Mouse (Mus musculus) forebrain, embryonic 13.5 days (tissue): Measurements from ENCODE around the gene Ces1h. TPM values are rescaled to one million over a fixed set of nuclear protein-coding genes. Genes with fewer than 3 reads are reported as not detected.
"Not testable (repeated sequence)": the region's sequence is repeated elsewhere in the genome, so short reads cannot be mapped to it uniquely, and the experiment has no call there.

Experiments
- ATAC-seq: fragments of 200-750 bp; cut with Nextera tagmentation; 2 replicates; pipeline ENCODE4 v1.8.0; 2017
- H3K27ac ChIP-seq: fragments of 300-500 bp; sonication (generic); 2 replicates; pipeline ENCODE4 v1.5.1; 2015; ENCODE audit warnings: inconsistent platforms, mild to moderate bottlenecking, moderate library complexity
- H3K27me3 ChIP-seq: fragments of 300-500 bp; sonication (generic); 2 replicates; pipeline ENCODE4 v1.6.1; 2015; ENCODE audit warnings: mild to moderate bottlenecking, inconsistent platforms
- H3K36me3 ChIP-seq: fragments of 300-500 bp; sonication (generic); 2 replicates; pipeline ENCODE4 v1.6.1; 2015; ENCODE audit warnings: mild to moderate bottlenecking, inconsistent platforms; ENCODE audit not compliant: poor library complexity, severe bottlenecking
- H3K4me1 ChIP-seq: fragments of 300-500 bp; sonication (generic); 2 replicates; pipeline ENCODE4 v1.6.1; 2015; ENCODE audit warnings: inconsistent platforms
- H3K4me2 ChIP-seq: fragments of 300-500 bp; sonication (generic); 2 replicates; pipeline ENCODE4 v1.6.1; 2015; ENCODE audit warnings: inconsistent platforms, mild to moderate bottlenecking, moderate library complexity
- H3K4me3 ChIP-seq: fragments of 300-500 bp; sonication (generic); 2 replicates; pipeline ENCODE4 v1.5.1; 2015; ENCODE audit warnings: mild to moderate bottlenecking, inconsistent platforms
- H3K9ac ChIP-seq: fragments of 300-500 bp; sonication (generic); 2 replicates; pipeline ENCODE4 v1.6.1; 2015; ENCODE audit warnings: mild to moderate bottlenecking, inconsistent platforms
- H3K9me3 ChIP-seq: fragments of 300-500 bp; sonication (generic); replicated peaks from 2 replicates; pipeline ENCODE4 v1.6.1; 2016; ENCODE audit warnings: inconsistent platforms
- WGBS: fragments of 180-500 bp; shearing (Covaris S2); methylation state at CpG from one replicate; pipeline ENCODE4 v1.1.7; 2015; 5-methylcytosine and 5-hydroxymethylcytosine counted together
- polyA plus RNA-seq: library from polyadenylated mRNA; unstranded; fragments of >200 nt; fragmentation: Nextera tagmentation; extraction: Ambion mirVana; gene quantifications from 2 replicates; pipeline ENCODE4 v1.2.1, GENCODE M21; 2015

The Ces1h gene
- not detected in 2 replicates for polyA plus RNA-seq

GRCm38 (mm10) chr8:93379625-93380024 lies at the start of gene Ces1h:
Ces1h (minus strand) TSS chr8:93379725.
- Histone ChIP-seq H3K4me3 (no peak within 1 kb of the TSS), H3K4me2 (no peak within 1 kb of the TSS), H3K9me3 (no peaks in the 10 kb centered on the region), H3K36me3 (no peaks in the 10 kb centered on the region), H3K27me3 (no peaks in the 10 kb centered on the region), H3K4me1 (no peaks in the 10 kb centered on the region), H3K27ac (no peak within 1 kb of the TSS), H3K9ac (no peak within 1 kb of the TSS)
- WGBS: 95% methylated on average over 4 of the region's 4 CpGs
- no peak for ATAC-seq

DNA sequence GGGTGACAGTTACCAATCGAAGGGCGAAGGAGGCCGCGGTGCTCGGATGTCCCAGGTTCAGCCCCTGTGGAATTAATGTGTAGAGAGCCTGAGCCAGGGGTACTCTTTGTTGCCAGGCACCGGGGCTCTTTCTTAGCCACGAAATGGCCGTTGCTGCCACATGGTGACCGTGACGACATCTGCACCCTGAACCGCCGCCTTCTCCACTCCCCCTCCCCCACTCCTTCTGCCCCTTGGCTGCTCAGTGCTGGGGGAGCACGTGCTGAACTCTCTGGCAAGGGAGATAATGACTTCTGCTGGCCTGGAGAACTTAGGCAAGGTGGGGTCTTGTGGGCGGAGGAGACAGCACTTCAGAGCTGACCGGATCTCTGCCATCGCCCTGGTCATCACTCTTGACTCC lies 47.7 kb upstream of the Ces1h start:
- 90% methylated on average over 16 of the region's 16 CpGs for WGBS
- no peak overlapping the region for H3K27ac ChIP-seq
- H3K4me3 ChIP-seq: no peak overlapping the region
- ATAC-seq: no peak
- no peak overlapping the region for H3K9ac ChIP-seq
- no peaks in the 10 kb centered on the region for H3K36me3 ChIP-seq
- no peak overlapping the region for H3K4me2 ChIP-seq
- H3K9me3 ChIP-seq: no peaks in the 10 kb centered on the region
- H3K27me3 ChIP-seq: no peaks in the 10 kb centered on the region
- no peaks in the 10 kb centered on the region for H3K4me1 ChIP-seq

DNA sequence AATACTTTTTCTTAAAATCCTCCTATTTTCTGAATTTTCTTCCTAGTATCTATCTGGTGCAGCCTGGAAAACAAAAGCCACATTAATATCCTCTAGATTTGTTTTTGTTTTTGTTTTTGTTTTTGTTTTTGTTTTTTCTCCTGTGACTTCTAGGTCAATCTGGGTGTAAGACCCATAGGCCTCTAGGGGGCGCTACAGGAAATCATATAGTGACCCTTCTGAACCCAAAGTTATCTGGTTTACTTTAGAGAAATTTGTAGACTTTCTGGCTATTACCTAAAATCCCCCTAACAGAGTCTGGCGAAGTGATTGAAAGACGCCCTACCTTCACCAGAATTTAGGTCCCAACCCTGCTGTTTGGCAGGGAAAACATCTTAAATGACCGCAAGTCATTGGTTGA lies 35.9 kb upstream of the Ces1h start:
- Histone ChIP-seq H3K27ac (no peak overlapping the region), H3K27me3 (no peaks in the 10 kb centered on the region), H3K9me3 (no peaks in the 10 kb centered on the region)

DNA sequence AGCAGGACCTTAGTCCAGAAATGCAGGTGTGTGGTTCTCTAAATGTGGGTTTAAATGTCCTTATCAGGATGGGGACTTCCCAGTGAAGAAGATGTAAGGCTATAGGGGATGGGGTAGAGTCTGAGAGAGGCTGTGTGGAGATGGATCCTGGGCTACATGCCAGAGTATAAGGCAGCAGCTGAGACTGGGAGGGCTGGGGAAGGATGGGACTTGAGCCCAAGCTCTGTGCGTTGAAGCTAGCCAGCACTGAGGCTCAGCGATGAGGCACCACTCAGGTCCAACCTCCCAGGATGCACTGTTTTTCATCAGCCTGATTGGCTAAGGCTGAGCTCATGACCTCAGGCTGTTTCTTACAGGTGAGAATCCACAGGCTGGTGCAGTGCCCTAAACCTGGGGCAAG lies 29.3 kb upstream of the Ces1h start:
- H3K4me2 ChIP-seq: no peak overlapping the region
- no peaks in the 10 kb centered on the region for H3K36me3 ChIP-seq
- no peak overlapping the region for H3K4me3 ChIP-seq
- no peak overlapping the region for H3K27ac ChIP-seq
- H3K27me3 ChIP-seq: no peaks in the 10 kb centered on the region
- WGBS: 77% methylated on average over 2 of the region's 2 CpGs
- no peaks in the 10 kb centered on the region for H3K9me3 ChIP-seq
- ATAC-seq: no peak
- H3K9ac ChIP-seq: no peak overlapping the region
- no peaks in the 10 kb centered on the region for H3K4me1 ChIP-seq

More for the DNA sequence above, 35.9 kb upstream of the Ces1h start:
- Histone ChIP-seq H3K4me1 (no peaks in the 10 kb centered on the region), H3K4me2 (no peak overlapping the region), H3K4me3 (no peak overlapping the region), H3K9ac (no peak overlapping the region), H3K36me3 (no peaks in the 10 kb centered on the region)
- 74% methylated on average over 4 of the region's 4 CpGs for WGBS
- no peak for ATAC-seq

DNA sequence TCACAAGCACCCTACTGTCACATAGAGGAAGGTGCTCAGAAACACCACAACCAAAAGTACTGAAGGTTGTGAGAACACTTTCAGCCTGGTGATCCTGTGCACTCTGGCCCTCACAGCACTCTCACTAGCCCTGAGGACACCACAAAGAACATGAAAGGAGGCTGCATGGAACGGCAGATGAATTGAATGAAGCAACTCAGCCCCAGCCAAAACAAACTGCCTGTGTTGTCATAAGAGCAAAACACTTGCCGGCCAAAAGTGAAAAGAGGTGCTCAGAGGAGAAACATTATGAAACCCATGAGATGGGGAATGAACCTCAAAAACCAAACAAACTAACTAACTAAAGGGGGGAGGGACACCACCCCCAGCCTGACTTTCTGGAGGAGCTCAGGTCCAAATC lies 20.2 kb upstream of the Ces1h start:
- Histone ChIP-seq H3K4me2 (no peak overlapping the region), H3K9me3 (no peaks in the 10 kb centered on the region), H3K9ac (no peak overlapping the region), H3K36me3 (no peaks in the 10 kb centered on the region), H3K27me3 (no peaks in the 10 kb centered on the region), H3K27ac (no peak overlapping the region), H3K4me1 (no peaks in the 10 kb centered on the region; the same call in 1 of the 2 replicates), H3K4me3 (no peak overlapping the region)
- ATAC-seq: no peak
- 85% methylated on average over 2 of the region's 2 CpGs for WGBS

DNA sequence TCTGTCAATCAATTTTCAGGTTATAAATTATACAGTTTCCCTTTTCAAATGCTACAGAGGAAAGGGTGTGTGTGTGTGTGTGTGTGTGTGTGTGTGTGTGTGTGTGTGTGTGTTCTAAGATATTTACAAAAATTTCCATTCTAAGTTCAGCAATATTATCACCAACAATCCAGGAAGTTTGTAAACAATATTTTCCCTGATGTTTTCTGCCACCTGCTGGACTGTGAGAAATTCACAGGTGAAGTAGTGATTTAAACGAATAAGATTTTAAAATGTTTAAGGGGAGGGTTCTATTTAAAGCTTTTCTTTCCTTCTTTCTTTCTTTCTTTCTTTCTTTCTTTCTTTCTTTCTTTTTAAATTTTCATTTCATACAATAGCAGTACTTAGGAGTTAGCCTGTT lies 18.5 kb upstream of the Ces1h start:
- no peaks in the 10 kb centered on the region for H3K36me3 ChIP-seq
- no peak overlapping the region for H3K4me2 ChIP-seq
- WGBS: 43% methylated on average over 1 of the region's 1 CpGs
- no peak overlapping the region for H3K9ac ChIP-seq
- peaks cover 4% of the 10 kb centered on the region; the same call in 1 of the 2 replicates for H3K4me1 ChIP-seq
- H3K27me3 ChIP-seq: no peaks in the 10 kb centered on the region
- H3K9me3 ChIP-seq: no peaks in the 10 kb centered on the region
- H3K27ac ChIP-seq: no peak overlapping the region
- no peak for ATAC-seq
- H3K4me3 ChIP-seq: no peak overlapping the region

GRCm38 (mm10) chr8:93394079-93394619 lies 14.6 kb upstream of the Ces1h start:
- not testable (repeated sequence) for H3K27ac ChIP-seq, ATAC-seq, H3K36me3 ChIP-seq, H3K9ac ChIP-seq, H3K9me3 ChIP-seq, H3K27me3 ChIP-seq, H3K4me1 ChIP-seq, H3K4me3 ChIP-seq, H3K4me2 ChIP-seq
- 59% methylated on average over 8 of the region's 8 CpGs for WGBS

- ATAC-seq: no peak
- H3K27me3 ChIP-seq: no peaks in the 10 kb centered on the region
- H3K36me3 ChIP-seq: no peaks in the 10 kb centered on the region
- 9% methylated on average over 2 of the region's 2 CpGs for WGBS
- H3K27ac ChIP-seq: no peak overlapping the region
- no peak overlapping the region for H3K4me2 ChIP-seq
- H3K4me3 ChIP-seq: no peak overlapping the region
- H3K9me3 ChIP-seq: no peaks in the 10 kb centered on the region
- no peak overlapping the region for H3K9ac ChIP-seq
- peaks cover 13% of the 10 kb centered on the region for H3K4me1 ChIP-seq
These were observed 10.0 kb downstream of the Ces1h start for GRCm38 (mm10) chr8:93369481-93369880.

DNA sequence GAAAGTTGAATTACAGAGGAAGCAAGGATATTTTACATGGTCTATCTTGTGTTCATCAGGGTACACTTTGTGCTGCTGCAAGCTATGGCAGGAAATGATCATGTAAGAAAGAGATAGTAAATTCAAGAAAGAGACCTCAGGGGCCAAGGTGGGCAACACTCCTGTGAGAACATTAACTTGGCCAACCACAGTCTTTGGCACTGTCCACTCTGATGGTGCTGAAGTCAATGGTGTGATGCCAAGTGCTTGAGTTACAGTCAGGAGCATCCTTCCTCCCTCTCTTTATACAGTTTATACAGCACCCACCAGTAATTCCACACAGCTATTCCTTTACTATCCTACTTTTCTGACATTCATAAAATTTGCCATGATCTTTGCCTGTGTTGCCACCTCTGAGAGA lies 19.4 kb downstream of the Ces1h start:
- no peak overlapping the region for H3K9ac ChIP-seq
- no peak overlapping the region for H3K4me2 ChIP-seq
- no peaks in the 10 kb centered on the region for H3K36me3 ChIP-seq
- H3K4me3 ChIP-seq: no peak overlapping the region
- no peak for ATAC-seq
- H3K9me3 ChIP-seq: no peaks in the 10 kb centered on the region
- H3K4me1 ChIP-seq: no peaks in the 10 kb centered on the region
- no peak overlapping the region for H3K27ac ChIP-seq
- H3K27me3 ChIP-seq: no peaks in the 10 kb centered on the region

- Histone ChIP-seq H3K27ac (no peak overlapping the region), H3K9ac (no peak overlapping the region), H3K9me3 (no peaks in the 10 kb centered on the region), H3K4me2 (no peak overlapping the region), H3K4me1 (no peaks in the 10 kb centered on the region), H3K27me3 (no peaks in the 10 kb centered on the region), H3K4me3 (no peak overlapping the region), H3K36me3 (no peaks in the 10 kb centered on the region)
- ATAC-seq: no peak
- WGBS: 91% methylated on average over 2 of the region's 2 CpGs
These were observed 40.0 kb downstream of the Ces1h start for GRCm38 (mm10) chr8:93339531-93339930.

DNA sequence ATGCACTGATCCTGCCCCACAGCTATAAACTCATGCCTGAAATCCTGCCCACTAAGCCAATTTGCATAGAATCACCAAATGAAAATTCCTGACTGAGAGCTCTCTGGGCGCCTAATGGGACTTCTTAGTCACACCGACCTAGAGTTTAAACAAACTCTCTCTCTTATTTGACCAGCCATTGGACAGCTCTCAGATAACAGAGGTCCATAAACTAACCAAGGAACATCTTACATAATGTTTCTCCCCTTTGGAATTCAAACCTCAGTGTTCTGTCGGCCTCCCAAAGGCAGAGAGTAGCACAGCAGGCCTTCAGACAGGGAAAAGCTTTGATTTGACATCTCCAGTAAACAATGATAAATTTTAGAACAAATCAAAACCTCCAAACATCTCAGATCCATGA lies 42.3 kb downstream of the Ces1h start, which contains the start of gene Ces1g:
Ces1g (minus strand) TSS at position 102 of the 400 bp plus-strand sequence.
- Histone ChIP-seq H3K9me3 (no peaks in the 10 kb centered on the region), H3K9ac (no peak within 1 kb of the TSS), H3K4me2 (no peak within 1 kb of the TSS), H3K27ac (no peak within 1 kb of the TSS), H3K36me3 (no peaks in the 10 kb centered on the region), H3K27me3 (no peaks in the 10 kb centered on the region), H3K4me1 (no peaks in the 10 kb centered on the region), H3K4me3 (no peak within 1 kb of the TSS)
- 67% methylated on average over 3 of the region's 3 CpGs for WGBS
- ATAC-seq: no peak

GRCm38 (mm10) chr8:93332703-93333102 lies 46.8 kb downstream of the Ces1h start:
- ATAC-seq: no peak
- H3K27ac ChIP-seq: no peak overlapping the region
- no peak overlapping the region for H3K9ac ChIP-seq
- no peaks in the 10 kb centered on the region for H3K36me3 ChIP-seq
- 97% methylated on average over 1 of the region's 1 CpGs for WGBS
- H3K27me3 ChIP-seq: no peaks in the 10 kb centered on the region
- no peak overlapping the region for H3K4me2 ChIP-seq
- no peak overlapping the region for H3K4me3 ChIP-seq
- H3K4me1 ChIP-seq: no peaks in the 10 kb centered on the region
- H3K9me3 ChIP-seq: no peaks in the 10 kb centered on the region

DNA sequence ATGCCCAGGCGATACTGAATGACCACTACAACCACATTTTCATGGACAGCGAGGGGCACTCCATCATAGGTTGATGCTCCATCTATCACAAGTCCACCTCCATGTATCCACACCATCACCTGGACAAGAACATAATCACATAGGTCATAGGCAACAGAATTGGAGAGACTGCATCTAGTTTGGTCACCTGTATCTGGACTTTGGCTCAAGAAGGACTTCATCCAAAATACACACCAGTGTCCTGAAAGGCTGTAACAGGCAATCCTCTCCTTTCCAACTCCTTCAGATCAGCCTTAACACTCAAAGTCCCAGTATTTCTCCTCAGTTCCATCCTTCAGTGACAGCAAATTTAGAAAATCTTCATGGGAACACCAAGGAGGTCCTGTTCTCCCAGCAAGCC lies 48.4 kb downstream of the Ces1h start:
- no peak for ATAC-seq
- WGBS: 90% methylated on average over 2 of the region's 2 CpGs
- Histone ChIP-seq H3K27ac (no peak overlapping the region), H3K4me1 (no peaks in the 10 kb centered on the region), H3K9ac (no peak overlapping the region), H3K4me3 (no peak overlapping the region), H3K4me2 (no peak overlapping the region), H3K9me3 (no peaks in the 10 kb centered on the region), H3K27me3 (no peaks in the 10 kb centered on the region), H3K36me3 (no peaks in the 10 kb centered on the region)
